Mouse (Mus musculus) kidney, adult 2 months (tissue): ENCODE data around the gene Fnip2. TPM values are rescaled to one million over a fixed set of nuclear protein-coding genes. Genes with fewer than 3 reads are reported as not detected.

Source experiments
- DNase-seq: peaks from one replicate; pipeline ENCODE4 v3.0.0; 2021
- H3K27ac ChIP-seq: fragments of 200-500 bp; 2 replicates; pipeline ENCODE4 v1.5.1; 2012; ENCODE audit warnings: low read depth, low read length, control low read depth, inconsistent platforms; ENCODE audit not compliant: insufficient read depth
- H3K27me3 ChIP-seq: fragments of 200-500 bp; replicated peaks from 2 replicates; pipeline ENCODE4 v1.6.1; 2012; ENCODE audit warnings: mild to moderate bottlenecking, moderate library complexity, low read length, inconsistent platforms; ENCODE audit not compliant: control insufficient read depth, insufficient read depth
- H3K36me3 ChIP-seq: fragments of 200-500 bp; 2 replicates; pipeline ENCODE4 v1.6.1; 2012; ENCODE audit warnings: mild to moderate bottlenecking, moderate library complexity, low read length, inconsistent platforms; ENCODE audit not compliant: control insufficient read depth, insufficient read depth
- H3K4me1 ChIP-seq: fragments of 200-500 bp; 2 replicates; pipeline ENCODE4 v1.6.1; 2011; ENCODE audit warnings: low read length; ENCODE audit not compliant: control insufficient read depth, insufficient read depth
- H3K4me3 ChIP-seq: fragments of 200-500 bp; 2 replicates; pipeline ENCODE4 v1.5.1; 2011; ENCODE audit warnings: mild to moderate bottlenecking, low read depth, low read length, control low read depth; ENCODE audit not compliant: insufficient read depth
- CTCF ChIP-seq: fragments of 200-500 bp; conservative IDR thresholded peaks from 2 replicates; pipeline ENCODE4 v1.5.1; 2011; ENCODE audit warnings: low read depth, mild to moderate bottlenecking, control low read depth, low read length, moderate library complexity, mixed read lengths; ENCODE audit not compliant: insufficient read depth, insufficient read length
- POLR2A ChIP-seq: fragments of 200-500 bp; IDR thresholded peaks from one replicate; pipeline ENCODE4 v1.6.1; 2011; ENCODE audit warnings: low read depth, low read length, control low read depth
- WGBS: fragments of 180-500 bp; shearing (Covaris S2); methylation state at CpG from one replicate; pipeline ENCODE4 v1.1.7; 2018; 5-methylcytosine and 5-hydroxymethylcytosine counted together
- polyA plus RNA-seq: library from polyadenylated mRNA; depleted of rRNA; stranded (reverse); fragments of >200 nt; gene quantifications from 2 replicates; pipeline ENCODE4 v1.2.3, GENCODE M21; 2012

Gene Fnip2
- polyA plus RNA-seq, 1 experiment, result 18.9 TPM

DNA sequence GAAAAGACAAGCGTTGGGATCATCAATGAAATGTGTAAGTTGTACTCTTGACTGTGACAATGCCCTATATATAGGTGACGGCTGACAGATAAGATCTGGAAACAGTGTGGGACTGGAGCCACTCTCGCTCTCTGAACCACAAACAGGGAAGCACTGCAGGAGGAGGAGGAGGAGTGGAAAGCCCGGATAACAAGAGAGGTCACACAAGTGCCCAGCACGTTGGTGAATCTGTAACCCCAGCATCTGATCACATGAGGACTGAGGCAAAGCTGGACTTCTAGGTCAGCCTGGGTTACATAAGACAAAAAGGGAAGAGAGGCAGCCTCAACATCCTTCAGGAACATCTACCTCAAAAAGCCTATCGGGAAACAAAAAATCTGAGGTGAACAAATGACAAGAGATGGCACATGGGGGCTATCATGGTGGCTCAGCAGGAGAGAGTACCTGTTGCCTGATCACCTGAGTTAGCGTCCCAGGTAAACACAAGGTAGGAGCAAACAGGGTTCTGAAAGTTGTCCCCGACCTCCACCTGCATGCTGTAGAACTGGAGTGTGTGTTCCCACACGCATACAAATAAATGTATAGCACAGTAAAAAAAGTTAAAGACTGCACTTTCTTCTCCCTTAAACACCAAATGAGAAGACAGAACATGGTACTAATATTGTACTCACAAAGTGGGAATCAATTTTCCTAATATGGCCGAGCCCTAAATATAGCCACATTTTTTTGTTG lies 2.6 kb downstream of the Fnip2 start:
- Histone ChIP-seq H3K27ac (peak overlapping the region; percentile 95), H3K4me3 (peak overlapping the region; percentile 43; the same call in 1 of the 2 replicates), H3K4me1 (peaks cover 5% of the 10 kb centered on the region; the same call in 1 of the 2 replicates), H3K27me3 (no peaks in the 10 kb centered on the region), H3K36me3 (no peaks in the 10 kb centered on the region; the same call in 1 of the 2 replicates)
- WGBS, result 58% methylated on average over 10 of the region's 10 CpGs
- DNase-seq, result peak; percentile 92
- TF ChIP-seq POLR2A (no peak), CTCF (no peak)

DNA sequence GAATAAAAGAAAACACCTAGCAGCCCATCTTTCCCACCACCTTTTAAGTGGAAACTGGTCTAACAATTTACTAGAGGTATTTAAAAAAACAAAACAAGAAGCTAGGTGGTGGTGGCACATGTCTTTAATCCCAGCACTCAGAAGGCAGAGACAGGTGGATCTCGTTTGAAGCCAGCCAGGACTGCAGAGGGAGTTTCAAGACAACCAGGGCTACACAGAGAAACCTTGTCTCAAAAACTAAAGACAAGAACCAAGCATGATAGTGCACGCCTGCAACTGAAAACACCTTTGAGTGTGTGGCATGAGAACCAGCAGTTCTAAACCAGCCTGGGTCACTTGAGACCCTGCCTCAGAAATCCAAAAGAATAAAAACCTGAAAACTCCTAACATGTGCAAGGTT lies 4.1 kb downstream of the Fnip2 start:
- DNase-seq, result no peak
- Histone ChIP-seq H3K36me3 (no peaks in the 10 kb centered on the region; the same call in 1 of the 2 replicates), H3K27ac (peak overlapping the region; percentile 13; the same call in 1 of the 2 replicates), H3K4me1 (peaks cover 15% of the 10 kb centered on the region), H3K27me3 (no peaks in the 10 kb centered on the region), H3K4me3 (no peak overlapping the region)
- 74% methylated on average over 2 of the region's 2 CpGs for WGBS
- TF ChIP-seq CTCF, result no peak
- TF ChIP-seq POLR2A, result no peak

DNA sequence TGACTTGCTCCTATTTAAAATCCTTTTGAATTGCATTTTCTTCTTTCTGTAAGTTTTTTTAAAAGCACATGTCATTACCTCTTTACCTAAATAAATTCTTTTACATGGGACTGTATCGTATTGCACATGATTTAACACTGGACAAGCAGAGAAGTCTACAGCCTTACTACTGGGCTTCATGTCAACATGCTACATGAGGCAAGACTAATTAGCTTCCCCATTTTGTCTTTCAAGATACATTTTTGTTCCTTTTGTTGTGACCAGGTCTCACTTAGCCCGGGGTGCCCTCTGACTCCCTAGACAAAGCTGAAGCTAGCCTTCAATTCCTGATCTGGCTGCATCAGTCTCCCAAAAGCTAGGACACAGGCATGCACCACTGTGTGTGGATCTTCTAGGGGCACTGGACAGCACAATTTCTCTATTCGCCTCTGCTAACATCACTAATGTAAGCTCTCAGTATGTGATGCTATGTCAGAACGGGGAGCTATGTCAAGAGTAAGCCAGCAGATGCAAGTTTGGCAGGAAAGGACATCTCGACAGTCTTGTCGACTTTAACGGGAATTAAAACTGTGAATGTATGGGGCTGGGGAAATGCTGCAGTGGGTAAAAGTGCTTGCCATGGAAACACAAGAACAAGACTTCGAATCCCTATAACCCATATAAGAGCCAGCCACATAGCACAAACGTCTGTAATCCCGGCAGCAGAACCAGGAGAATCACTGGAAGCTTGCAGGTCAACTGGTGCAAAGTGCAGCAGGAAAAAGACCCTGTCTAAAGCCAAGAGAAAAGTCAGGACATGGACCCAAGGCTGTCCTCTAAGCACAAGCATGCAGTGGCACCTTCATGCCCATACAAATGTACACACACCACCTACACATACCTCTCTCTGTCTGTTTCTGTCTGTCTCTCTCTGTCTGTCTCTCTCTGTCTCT lies 5.5 kb downstream of the Fnip2 start:
- H3K27me3 ChIP-seq, result no peaks in the 10 kb centered on the region
- no peak for DNase-seq
- H3K36me3 ChIP-seq, result no peaks in the 10 kb centered on the region; the same call in 1 of the 2 replicates
- TF ChIP-seq POLR2A (no peak), CTCF (no peak)
- H3K27ac ChIP-seq, result peak overlapping the region; percentile 88
- H3K4me1 ChIP-seq, result peaks cover 20% of the 10 kb centered on the region
- H3K4me3 ChIP-seq, result no peak overlapping the region
- 63% methylated on average over 10 of the region's 10 CpGs for WGBS

GRCm38 (mm10) chr3:79560555-79560954 lies 7.0 kb downstream of the Fnip2 start:
- no peaks in the 10 kb centered on the region; the same call in 1 of the 2 replicates for H3K36me3 ChIP-seq
- TF ChIP-seq POLR2A, result no peak
- TF ChIP-seq CTCF, result no peak
- WGBS, result 70% methylated on average over 6 of the region's 6 CpGs

DNA sequence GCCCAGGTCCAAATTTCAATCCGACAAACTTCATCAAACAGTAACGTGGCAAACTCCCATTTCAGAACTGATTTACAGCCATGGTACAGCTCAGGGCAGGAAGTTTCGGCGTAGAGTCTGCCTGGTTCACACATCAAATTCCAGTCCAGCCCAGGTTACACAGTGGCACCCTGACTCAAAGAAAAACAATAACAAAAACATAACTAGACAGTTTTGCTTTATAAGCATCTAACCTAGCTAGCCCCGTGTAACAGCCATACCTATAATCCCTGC lies 7.9 kb downstream of the Fnip2 start:
- Histone ChIP-seq H3K4me3 (no peak overlapping the region), H3K36me3 (no peaks in the 10 kb centered on the region; the same call in 1 of the 2 replicates), H3K27ac (peak overlapping the region; percentile 72), H3K27me3 (no peaks in the 10 kb centered on the region), H3K4me1 (peaks cover 24% of the 10 kb centered on the region)
- 6% methylated on average over 5 of the region's 5 CpGs for WGBS
- DNase-seq, result peak; percentile 94
- TF ChIP-seq POLR2A (no peak), CTCF (no peak)

More at GRCm38 (mm10) chr3:79560555-79560954, 7.0 kb downstream of the Fnip2 start:
- DNase-seq, result peak; percentile 89
- Histone ChIP-seq H3K4me3 (no peak overlapping the region), H3K27ac (peak overlapping the region; percentile 72; the same call in 1 of the 2 replicates), H3K27me3 (no peaks in the 10 kb centered on the region), H3K4me1 (peaks cover 24% of the 10 kb centered on the region)

GRCm38 (mm10) chr3:79559021-79559772 lies 8.4 kb downstream of the Fnip2 start:
- TF ChIP-seq POLR2A, result no peak
- TF ChIP-seq CTCF, result 0 out of 2 replicates have a peak, but pooled peaks have one; percentile 23
- DNase-seq, result peak; percentile 95
- Histone ChIP-seq H3K27me3 (no peaks in the 10 kb centered on the region), H3K4me1 (peaks cover 24% of the 10 kb centered on the region), H3K36me3 (no peaks in the 10 kb centered on the region), H3K4me3 (no peak overlapping the region), H3K27ac (peak overlapping the region; percentile 72)
- WGBS, result 26% methylated on average over 9 of the region's 9 CpGs
